Mouse (Mus musculus) hindbrain, embryonic 11.5 days (tissue): ENCODE results near the gene Tkt. TPM values are rescaled to one million over a fixed set of nuclear protein-coding genes. Genes with fewer than 3 reads are reported as not detected.
A peak's percentile ranks its signal among the peaks of the same experiment; 100 is the strongest.

Experiments
- ATAC-seq: fragments of 200-750 bp; cut with Nextera tagmentation; 2 replicates; pipeline ENCODE4 v1.8.0; 2017; ENCODE audit warnings: mild to moderate bottlenecking, moderate TSS enrichment, moderate library complexity; ENCODE audit not compliant: low FRiP score
- DNase-seq: peaks from one replicate; pipeline ENCODE4 v3.0.0-alpha.2; 2015; ENCODE audit warnings: low spot score
- H3K27ac ChIP-seq: fragments of 300-500 bp; sonication (generic); 2 replicates; pipeline ENCODE4 v1.5.1; 2014; ENCODE audit warnings: mild to moderate bottlenecking, low read depth, low read length
- H3K27me3 ChIP-seq: fragments of 300-500 bp; sonication (generic); 2 replicates; pipeline ENCODE4 v1.6.1; 2014; ENCODE audit warnings: mild to moderate bottlenecking, low read length, moderate library complexity, mixed read lengths; ENCODE audit not compliant: control insufficient read depth, insufficient read depth
- H3K36me3 ChIP-seq: fragments of 300-500 bp; sonication (generic); 2 replicates; pipeline ENCODE4 v1.6.1; 2014; ENCODE audit warnings: mild to moderate bottlenecking, low read length, moderate library complexity, mixed read lengths; ENCODE audit not compliant: control insufficient read depth, insufficient read depth
- H3K4me1 ChIP-seq: fragments of 300-500 bp; sonication (generic); replicated peaks from 2 replicates; pipeline ENCODE4 v1.6.1; 2014; ENCODE audit warnings: low read length, mixed read lengths; ENCODE audit not compliant: control insufficient read depth, insufficient read depth
- H3K4me2 ChIP-seq: fragments of 300-500 bp; sonication (generic); replicated peaks from 2 replicates; pipeline ENCODE4 v1.6.1; 2014; ENCODE audit warnings: mild to moderate bottlenecking, low read depth, low read length
- H3K4me3 ChIP-seq: fragments of 300-500 bp; sonication (generic); 2 replicates; pipeline ENCODE4 v1.5.1; 2014; ENCODE audit warnings: low read depth, low read length
- H3K9ac ChIP-seq: fragments of 300-500 bp; sonication (generic); 2 replicates; pipeline ENCODE4 v1.6.1; 2014; ENCODE audit warnings: low read depth, low read length
- H3K9me3 ChIP-seq: fragments of 300-500 bp; sonication (generic); 2 replicates; pipeline ENCODE4 v1.6.1; 2016; ENCODE audit warnings: low read length; ENCODE audit not compliant: control insufficient read depth
- WGBS: fragments of 180-500 bp; shearing (Covaris S2); extraction: QIAGEN DNeasy Blood & Tissue Kit; methylation state at CpG from one replicate; pipeline ENCODE4 v1.1.7; 2014; 5-methylcytosine and 5-hydroxymethylcytosine counted together
- polyA plus RNA-seq: library from polyadenylated mRNA; unstranded; fragments of >200 nt; fragmentation: Nextera tagmentation; extraction: Ambion mirVana; gene quantifications from 2 replicates; pipeline ENCODE4 v1.2.1, GENCODE M21; 2014

The Tkt gene
- polyA plus RNA-seq, 1 experiment from 2014 or later = 65.8 TPM

- no peak; the same call in 1 of the 2 replicates for ATAC-seq
- Histone ChIP-seq H3K9me3 (no peaks in the 10 kb centered on the region), H3K27ac (no peak overlapping the region), H3K27me3 (no peaks in the 10 kb centered on the region), H3K4me1 (no peaks in the 10 kb centered on the region; the same call in 1 of the 2 replicates), H3K4me2 (no peak overlapping the region), H3K4me3 (no peak overlapping the region), H3K36me3 (no peaks in the 10 kb centered on the region), H3K9ac (no peak overlapping the region)
- DNase-seq = peak; percentile 29
- WGBS = 40% methylated on average over 19 of the region's 19 CpGs
Observed at GRCm38 (mm10) chr14:30584497-30585251, 36.5 kb downstream of the Tkt start.

GRCm38 (mm10) chr14:30585323-30585722 is 37.2 kb downstream of the Tkt start:
- 88% methylated on average over 5 of the region's 5 CpGs for WGBS
- no peak for ATAC-seq
- H3K4me1 ChIP-seq = no peaks in the 10 kb centered on the region; the same call in 1 of the 2 replicates
- no peak overlapping the region for H3K4me2 ChIP-seq
- H3K27ac ChIP-seq = no peak overlapping the region
- no peak for DNase-seq
- H3K4me3 ChIP-seq = no peak overlapping the region
- no peaks in the 10 kb centered on the region for H3K27me3 ChIP-seq
- H3K9ac ChIP-seq = no peak overlapping the region
- no peaks in the 10 kb centered on the region for H3K9me3 ChIP-seq
- no peaks in the 10 kb centered on the region for H3K36me3 ChIP-seq

GRCm38 (mm10) chr14:30586780-30587461 is 38.8 kb downstream of the Tkt start:
- Histone ChIP-seq H3K36me3 (no peaks in the 10 kb centered on the region), H3K4me2 (no peak overlapping the region), H3K9ac (no peak overlapping the region), H3K4me1 (no peaks in the 10 kb centered on the region; the same call in 1 of the 2 replicates), H3K9me3 (no peaks in the 10 kb centered on the region), H3K4me3 (no peak overlapping the region), H3K27me3 (no peaks in the 10 kb centered on the region), H3K27ac (no peak overlapping the region)
- WGBS = 73% methylated on average over 7 of the region's 7 CpGs
- ATAC-seq (no peak), DNase-seq (no peak)

GRCm38 (mm10) chr14:30590041-30590645 is 42.0 kb downstream of the Tkt start:
- Histone ChIP-seq H3K4me3 (no peak overlapping the region), H3K27ac (no peak overlapping the region), H3K36me3 (no peaks in the 10 kb centered on the region), H3K9me3 (no peaks in the 10 kb centered on the region), H3K9ac (no peak overlapping the region), H3K4me2 (no peak overlapping the region), H3K27me3 (no peaks in the 10 kb centered on the region), H3K4me1 (peaks cover 12% of the 10 kb centered on the region)
- no peak for DNase-seq
- 49% methylated on average over 11 of the region's 11 CpGs for WGBS
- ATAC-seq = no peak

- Histone ChIP-seq H3K9ac (0 out of 2 replicates have a peak overlapping the region, but pooled peaks have one; percentile 23), H3K27me3 (no peaks in the 10 kb centered on the region), H3K9me3 (no peaks in the 10 kb centered on the region), H3K4me1 (peaks cover 12% of the 10 kb centered on the region), H3K27ac (no peak overlapping the region), H3K4me2 (no peak overlapping the region), H3K36me3 (no peaks in the 10 kb centered on the region), H3K4me3 (no peak overlapping the region)
- WGBS = 71% methylated on average over 7 of the region's 7 CpGs
- DNase-seq (no peak), ATAC-seq (no peak)
Observed at GRCm38 (mm10) chr14:30590918-30591317, 42.8 kb downstream of the Tkt start.

GRCm38 (mm10) chr14:30591417-30591816 is 43.3 kb downstream of the Tkt start:
- no peak for ATAC-seq
- 9% methylated on average over 6 of the region's 6 CpGs for WGBS
- H3K4me3 ChIP-seq = no peak overlapping the region
- H3K4me2 ChIP-seq = no peak overlapping the region
- no peaks in the 10 kb centered on the region for H3K36me3 ChIP-seq
- DNase-seq = peak; percentile 88
- H3K27ac ChIP-seq = no peak overlapping the region
- H3K9ac ChIP-seq = no peak overlapping the region
- H3K9me3 ChIP-seq = no peaks in the 10 kb centered on the region
- H3K4me1 ChIP-seq = peaks cover 12% of the 10 kb centered on the region
- H3K27me3 ChIP-seq = no peaks in the 10 kb centered on the region

GRCm38 (mm10) chr14:30593279-30594091 is 45.3 kb downstream of the Tkt start:
- peak overlapping the region; percentile 78 for H3K27ac ChIP-seq
- 51% methylated on average over 11 of the region's 11 CpGs for whole genome bisulfite sequencing
- H3K4me2 ChIP-seq = no peak overlapping the region
- H3K9ac ChIP-seq = 0 out of 2 replicates have a peak overlapping the region, but pooled peaks have one; percentile 3
- no peaks in the 10 kb centered on the region for H3K9me3 ChIP-seq
- ATAC-seq = peak; percentile 30; the same call in 1 of the 2 replicates
- no peaks in the 10 kb centered on the region for H3K27me3 ChIP-seq
- H3K4me1 ChIP-seq = peaks cover 12% of the 10 kb centered on the region
- peak; percentile 41 for DNase-seq
- H3K36me3 ChIP-seq = no peaks in the 10 kb centered on the region
- no peak overlapping the region for H3K4me3 ChIP-seq

- Histone ChIP-seq H3K9ac (peak overlapping the region; percentile 36; the same call in 1 of the 2 replicates), H3K9me3 (no peaks in the 10 kb centered on the region), H3K27me3 (no peaks in the 10 kb centered on the region), H3K4me2 (no peak overlapping the region), H3K4me1 (peaks cover 12% of the 10 kb centered on the region), H3K4me3 (no peak overlapping the region), H3K36me3 (no peaks in the 10 kb centered on the region), H3K27ac (peak overlapping the region; percentile 78)
- ATAC-seq (peak; percentile 95), DNase-seq (peak; percentile 81)
- 30% methylated on average over 7 of the region's 7 CpGs for WGBS
Observed at GRCm38 (mm10) chr14:30594092-30594695, 46.0 kb downstream of the Tkt start.
